Mouse (Mus musculus): ENCODE data around the gene Hspa12b.

Hspa12b gene

DNA sequence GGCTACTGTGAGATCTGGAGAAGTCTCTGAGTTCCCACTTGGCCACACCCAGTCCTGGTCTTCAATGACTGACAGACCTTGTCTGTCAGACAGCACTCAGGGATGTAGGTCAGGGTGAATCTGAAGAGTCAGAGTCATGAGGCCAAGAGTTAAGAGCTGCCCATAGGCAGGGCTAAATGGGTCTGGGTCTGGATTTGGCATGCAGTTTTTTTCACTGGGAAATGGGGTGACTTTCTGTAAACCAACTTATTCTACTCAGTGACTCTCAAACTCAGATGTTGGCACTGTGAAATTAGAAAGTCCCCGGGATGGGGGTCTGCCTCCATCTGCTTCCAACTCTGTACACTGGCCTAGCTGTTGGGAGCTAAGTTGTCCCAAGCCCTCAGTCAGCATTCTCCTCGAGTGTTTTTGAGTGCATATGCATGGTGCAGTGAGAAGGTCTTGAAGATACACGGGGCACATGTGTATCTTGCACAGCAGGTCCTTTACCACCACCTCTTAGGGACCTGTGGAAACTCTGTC, 1.6 kb downstream of the Hspa12b start:
- no peak for DNase-seq (ENCODE audit: low spot score)

DNA sequence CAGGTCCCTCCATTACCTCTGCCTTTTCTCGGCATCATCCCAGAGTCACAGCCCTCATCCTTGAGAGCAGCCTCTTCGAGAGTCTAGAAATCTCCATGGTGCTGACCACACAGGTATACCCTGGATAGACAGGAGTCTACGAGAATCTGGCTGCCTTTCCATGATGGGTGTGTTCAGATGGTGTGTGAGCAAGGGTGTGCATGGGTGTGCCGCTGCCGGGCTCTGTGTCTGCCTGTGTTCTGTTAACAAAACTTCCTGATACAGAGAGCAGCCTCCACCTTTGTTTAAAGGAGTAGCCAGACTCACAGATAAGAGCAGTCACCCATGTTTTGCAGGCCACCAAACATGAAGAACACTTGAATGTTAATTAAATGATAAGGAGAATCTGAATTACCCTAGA, 2.8 kb downstream of the Hspa12b start:
- DNase-seq (ENCODE audit: low spot score), result no peak

DNA sequence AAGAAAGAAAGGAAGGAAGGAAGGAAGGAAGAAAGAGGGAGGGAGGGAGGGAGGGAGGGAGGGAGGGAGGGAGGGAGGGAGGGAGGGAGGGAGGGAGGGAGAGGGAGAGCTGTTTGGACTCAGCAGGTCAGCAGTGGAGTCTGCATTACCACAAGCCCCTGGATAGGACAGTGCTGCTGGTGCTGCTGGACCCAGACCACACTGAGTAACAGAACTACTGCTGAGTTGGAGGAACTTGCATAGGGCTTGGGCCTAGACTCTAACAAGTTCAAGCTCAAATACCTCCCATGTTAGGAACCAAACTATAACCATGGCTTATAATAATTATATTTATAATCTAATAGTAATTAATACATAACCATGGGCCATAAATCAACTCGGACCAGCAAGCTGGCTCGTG, 3.8 kb downstream of the Hspa12b start:
- DNase-seq (ENCODE audit: low spot score), result no peak

DNA sequence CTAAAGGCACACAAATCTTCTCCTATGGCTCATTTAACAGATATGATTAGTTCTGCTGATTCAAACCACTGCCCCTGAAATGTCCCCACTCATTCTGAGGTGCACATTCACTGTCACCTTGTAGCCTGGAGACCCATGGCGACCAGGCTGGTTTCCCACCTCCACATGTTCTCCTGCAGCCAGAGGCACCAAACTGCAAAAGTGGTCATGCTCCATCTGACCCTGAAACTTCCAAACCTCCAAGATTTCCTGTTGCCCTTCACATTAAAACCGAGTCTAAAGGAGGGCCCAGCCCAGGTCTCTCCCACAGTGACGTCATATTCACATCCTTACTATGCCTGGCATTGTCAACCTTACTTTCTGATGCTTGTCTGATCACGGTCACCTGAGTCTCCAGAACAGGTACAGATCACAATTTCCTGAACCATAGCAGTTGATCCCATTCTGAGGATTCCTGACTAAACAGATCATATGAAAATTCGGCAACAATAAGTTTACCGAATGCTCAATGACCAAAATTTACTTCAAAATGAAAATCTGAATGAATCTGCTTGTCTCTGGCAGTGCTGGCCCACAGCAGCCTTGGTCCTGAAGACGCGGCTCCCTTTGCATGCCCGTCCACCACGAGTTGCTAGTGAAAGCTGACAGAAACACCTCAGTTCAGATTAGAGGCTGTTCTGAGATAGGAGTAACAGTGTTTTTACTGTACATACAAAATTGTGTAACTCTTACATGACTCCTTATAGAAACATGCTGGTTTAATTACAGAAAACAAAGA, 5.2 kb downstream of the Hspa12b start:
- DNase-seq (ENCODE audit: low spot score), result no peak

DNA sequence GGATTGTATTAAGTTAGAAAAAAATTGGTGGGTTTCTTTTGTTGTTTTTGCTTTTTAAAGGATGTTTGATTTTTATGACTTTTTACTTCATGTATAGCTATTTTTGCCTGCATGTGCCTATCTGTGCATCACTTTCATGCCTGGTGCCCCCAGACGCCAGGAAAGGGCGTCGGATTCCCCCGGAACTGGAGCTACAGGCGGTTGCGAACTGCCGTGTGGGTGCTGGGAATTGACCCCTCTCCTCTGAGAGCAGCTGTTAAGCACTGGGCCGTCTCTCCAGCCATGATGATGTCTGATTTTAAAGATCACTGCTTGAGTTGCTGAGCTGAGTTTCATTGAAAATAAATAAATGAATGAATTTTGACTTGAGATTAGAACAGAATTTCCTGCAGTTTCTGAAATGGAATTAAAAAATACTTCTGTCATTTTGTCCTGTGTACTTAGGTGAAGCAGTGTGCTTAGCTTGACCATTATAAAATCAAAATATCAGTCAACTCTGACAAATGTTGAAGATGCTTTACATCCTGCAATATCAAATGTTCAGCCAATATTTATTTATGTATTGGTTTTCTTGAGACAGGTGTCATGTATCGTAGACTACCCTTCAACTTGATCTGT, 6.0 kb downstream of the Hspa12b start, which contains the start of gene Gm11037:
Gm11037 (plus strand) TSS at position 568 of the 618 bp plus-strand sequence.
- DNase-seq (ENCODE audit: low spot score), result no peak

DNA sequence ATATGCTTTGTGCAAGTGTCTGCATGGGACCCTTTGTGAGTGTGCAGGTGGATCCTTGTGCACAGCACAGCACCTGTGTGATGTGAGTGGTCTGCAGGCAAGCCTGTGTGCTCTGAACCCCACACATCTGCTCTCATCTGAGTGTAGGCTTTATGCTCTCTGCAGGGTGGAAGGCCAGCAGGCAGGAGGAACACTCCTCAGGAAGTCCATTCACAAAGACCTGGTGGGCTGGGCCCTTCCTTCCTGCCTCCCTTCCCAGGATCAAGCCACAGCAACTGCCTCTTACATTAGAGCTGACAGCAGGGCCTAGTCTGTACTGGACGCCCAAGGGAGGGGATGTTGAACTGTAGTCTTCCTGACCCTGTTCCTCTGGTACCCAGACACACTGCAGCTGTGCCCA, 7.3 kb downstream of the Hspa12b start:
- DNase-seq (ENCODE audit: low spot score), result no peak

DNA sequence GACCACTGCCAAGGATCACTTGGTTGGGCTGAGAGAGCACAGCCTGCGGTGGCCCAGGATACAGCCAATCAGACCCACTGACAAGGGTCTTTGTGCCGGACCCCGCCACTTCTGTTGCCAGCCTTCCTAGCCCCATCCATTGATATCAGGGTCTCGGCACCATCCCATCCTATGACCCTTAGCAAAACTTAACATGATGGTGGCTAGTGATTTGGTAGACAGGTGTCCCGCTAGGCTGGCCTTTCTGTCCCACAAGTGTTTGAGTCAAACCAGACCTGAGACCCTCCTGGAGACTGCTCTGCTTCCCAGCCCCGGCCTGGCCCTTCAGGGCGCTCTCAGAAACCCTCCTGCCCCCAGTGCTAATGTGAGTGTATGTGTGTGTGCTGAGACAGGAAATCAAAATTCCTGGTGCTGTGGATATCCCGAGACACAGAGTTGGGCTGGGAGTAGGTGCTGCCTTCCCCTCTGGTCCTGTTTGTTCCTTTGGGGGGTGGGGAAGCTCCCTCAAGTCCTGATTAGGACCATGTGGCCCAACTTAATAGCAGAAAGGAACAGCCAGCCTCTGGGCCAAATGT, 7.8 kb downstream of the Hspa12b start:
- DNase-seq (ENCODE audit: low spot score), result no peak

DNA sequence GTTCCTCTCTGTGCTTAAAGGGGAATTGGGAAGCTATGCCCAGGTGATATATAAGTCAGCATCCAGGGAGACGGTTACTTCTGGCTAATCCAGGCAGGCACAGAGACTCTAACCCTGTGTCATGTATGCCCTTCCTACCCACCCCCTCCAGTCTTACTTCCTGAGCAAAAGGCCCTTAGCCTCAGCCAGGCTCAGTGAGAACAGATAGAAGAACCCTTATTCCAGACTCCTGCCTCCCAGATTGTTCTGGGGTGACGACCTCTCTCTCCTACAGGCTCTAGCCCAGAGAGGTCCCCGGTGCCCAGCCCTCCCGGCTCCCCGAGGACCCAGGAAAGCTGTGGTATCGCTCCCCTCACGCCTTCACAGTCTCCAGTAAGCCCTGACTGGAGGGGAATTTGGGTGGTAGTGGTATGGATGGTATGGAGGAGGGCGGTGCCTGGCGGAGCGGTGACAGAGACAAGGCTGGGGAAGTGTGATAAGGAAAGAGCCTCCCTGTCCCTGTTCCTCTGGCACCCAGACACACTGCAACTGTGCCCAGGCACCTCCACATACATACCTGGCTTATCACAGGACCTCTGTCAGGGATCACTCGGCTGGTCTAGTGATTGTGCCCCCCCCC, 8.6 kb downstream of the Hspa12b start:
- no peak for DNase-seq (ENCODE audit: low spot score)

DNA sequence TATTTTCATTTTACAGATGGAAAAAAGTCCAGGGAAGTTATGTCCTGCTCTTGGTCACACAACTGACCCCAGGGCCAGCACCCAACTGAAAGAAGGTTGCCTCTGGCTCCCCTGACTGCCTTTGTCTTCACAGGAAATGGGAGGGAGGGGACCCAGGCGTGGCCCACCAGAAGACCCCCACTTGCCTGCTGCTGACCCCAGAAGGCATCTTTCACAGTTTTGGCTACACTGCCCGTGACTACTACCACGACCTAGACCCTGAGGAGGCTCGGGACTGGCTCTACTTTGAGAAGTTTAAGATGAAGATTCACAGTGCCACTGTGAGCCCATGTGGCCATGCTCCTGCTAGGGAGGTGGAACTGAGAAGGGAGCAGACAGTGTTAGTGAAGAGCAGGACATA, 11.2 kb downstream of the Hspa12b start:
- DNase-seq (ENCODE audit: low spot score), result no peak

DNA sequence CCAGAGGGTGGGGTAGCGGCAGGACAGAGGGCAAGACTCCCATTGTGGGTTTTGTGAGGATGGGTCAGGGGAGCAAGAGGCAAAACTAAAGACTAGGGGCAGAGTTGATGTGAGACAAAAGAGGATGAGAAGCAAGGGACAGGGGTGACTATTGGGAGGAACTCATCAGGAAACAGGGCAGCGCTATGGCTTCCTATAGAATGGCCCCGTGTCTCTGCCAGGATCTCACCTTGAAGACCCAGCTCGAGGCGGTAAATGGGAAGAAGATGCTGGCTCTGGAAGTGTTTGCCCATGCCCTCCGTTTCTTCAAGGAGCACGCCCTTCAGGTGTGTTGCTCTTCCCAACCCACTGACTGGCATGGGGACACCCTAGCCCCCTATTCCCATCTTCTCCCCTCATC, 11.7 kb downstream of the Hspa12b start:
- DNase-seq (ENCODE audit: low spot score), result no peak

DNA sequence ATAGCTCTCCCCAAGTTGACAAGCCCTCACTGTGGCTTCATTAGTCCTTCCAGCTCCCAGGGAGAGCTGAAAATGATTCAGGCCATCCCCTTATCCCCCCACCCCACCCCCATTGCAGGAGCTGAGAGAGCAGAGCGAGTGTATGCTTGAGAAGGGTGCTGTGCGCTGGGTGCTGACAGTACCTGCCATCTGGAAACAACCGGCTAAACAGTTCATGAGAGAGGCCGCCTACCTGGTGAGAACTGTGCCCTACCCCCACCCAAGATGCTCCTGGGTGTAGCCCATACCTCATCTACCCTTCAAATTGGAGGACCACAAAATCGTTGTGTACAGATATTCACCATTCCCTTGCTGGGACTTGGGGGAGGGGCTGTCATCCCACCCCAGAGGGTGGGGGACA, 12.2 kb downstream of the Hspa12b start:
- no peak for DNase-seq (ENCODE audit: low spot score)

DNA sequence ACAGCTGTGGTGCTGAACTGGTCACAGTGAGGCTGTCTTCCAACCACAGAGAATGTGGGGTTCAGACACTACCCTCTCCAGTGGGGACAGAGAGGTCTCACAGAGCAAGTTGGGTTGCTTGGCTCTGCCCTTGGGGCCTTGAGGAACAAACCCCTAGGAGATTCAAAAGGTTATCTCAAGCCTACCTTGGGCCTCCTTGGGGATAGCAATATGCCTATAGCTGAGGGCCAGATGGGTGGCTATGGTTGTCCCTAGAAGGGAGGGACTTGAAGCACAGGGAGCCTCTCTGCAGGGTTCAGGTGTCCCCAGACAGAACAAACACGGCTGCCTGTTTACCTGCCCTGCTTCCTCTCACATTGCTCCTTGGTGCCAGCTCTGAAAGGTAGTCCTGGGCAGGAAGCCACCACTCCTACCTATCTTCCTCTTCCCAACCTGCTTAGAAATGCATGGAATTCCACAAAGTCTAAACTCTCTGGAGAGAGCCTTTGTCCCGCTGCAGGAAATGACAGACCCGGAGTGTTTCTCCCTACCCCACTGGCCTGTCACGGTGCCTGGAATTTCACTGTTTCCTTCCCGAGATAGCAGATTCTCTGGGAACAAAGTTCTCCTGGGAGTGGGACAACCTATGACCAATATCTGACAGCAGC, 12.9 kb downstream of the Hspa12b start:
- no peak for DNase-seq (ENCODE audit: low spot score)

DNA sequence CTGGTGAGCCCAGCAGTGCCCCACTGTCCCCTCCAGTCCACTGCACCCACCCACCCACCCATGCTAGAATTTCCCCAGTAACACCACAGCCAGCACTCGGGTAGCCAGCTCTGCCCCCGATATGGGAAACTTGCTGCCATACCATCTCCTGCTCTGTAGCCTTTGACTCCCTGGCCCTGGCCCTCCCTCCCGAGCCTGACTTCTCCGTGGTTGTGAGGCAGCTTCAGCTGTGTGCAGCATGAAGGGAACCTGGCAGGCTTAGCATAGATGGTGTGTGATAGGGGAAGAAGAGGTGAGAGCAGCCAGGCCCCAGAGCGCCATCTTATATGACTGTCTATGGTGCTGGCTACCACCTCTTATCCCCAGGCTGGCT, 13.4 kb downstream of the Hspa12b start:
- no peak for DNase-seq (ENCODE audit: low spot score)

DNA sequence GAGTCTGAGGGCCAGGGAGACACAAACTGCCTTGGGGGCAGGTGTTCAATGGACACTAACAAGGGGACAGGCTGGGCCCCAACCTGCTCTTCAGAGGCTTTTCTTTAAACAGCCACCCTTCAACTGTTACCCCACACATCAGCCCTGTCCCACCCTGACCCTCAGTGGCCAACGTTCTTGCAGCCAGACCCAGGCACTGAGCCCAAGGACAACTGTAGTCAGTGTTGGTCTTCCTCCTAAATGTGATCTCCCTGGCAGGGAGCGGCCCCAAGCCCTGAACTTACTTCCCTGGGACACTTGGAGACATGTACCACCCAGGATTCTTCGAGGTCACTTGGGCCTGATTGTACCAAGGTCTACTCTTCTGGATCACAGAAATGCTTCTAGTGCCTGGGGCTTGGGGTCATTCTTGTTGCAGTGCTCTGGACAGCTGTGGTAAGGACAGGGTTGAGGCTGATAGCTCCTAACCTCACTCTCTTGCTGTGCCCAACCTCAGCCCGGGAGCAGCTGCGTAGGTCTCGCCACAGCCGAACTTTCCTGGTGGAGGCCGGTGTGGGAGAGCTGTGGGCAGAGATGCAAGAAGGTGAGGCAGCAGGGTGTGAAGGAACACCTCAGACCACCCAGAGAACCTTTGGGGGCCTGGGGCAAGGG, 14.4 kb downstream of the Hspa12b start:
- no peak for DNase-seq (ENCODE audit: low spot score)

DNA sequence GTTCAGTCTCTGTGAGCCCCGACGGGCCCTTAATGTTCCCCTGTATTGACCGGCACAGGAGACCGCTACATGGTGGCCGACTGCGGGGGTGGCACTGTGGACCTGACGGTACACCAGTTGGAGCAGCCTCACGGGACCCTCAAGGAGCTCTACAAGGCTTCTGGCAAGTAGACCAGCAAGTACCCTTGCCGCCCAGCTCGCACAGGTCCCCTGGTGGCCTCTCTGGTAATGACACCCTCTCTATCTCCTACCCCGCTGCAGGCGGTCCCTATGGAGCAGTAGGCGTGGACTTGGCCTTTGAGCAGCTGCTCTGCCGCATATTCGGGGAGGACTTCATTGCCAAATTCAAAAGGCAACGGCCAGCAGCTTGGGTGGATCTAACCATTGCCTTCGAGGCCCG, 15.5 kb downstream of the Hspa12b start:
- peak; percentile 39 for DNase-seq (ENCODE audit: low spot score)

DNA sequence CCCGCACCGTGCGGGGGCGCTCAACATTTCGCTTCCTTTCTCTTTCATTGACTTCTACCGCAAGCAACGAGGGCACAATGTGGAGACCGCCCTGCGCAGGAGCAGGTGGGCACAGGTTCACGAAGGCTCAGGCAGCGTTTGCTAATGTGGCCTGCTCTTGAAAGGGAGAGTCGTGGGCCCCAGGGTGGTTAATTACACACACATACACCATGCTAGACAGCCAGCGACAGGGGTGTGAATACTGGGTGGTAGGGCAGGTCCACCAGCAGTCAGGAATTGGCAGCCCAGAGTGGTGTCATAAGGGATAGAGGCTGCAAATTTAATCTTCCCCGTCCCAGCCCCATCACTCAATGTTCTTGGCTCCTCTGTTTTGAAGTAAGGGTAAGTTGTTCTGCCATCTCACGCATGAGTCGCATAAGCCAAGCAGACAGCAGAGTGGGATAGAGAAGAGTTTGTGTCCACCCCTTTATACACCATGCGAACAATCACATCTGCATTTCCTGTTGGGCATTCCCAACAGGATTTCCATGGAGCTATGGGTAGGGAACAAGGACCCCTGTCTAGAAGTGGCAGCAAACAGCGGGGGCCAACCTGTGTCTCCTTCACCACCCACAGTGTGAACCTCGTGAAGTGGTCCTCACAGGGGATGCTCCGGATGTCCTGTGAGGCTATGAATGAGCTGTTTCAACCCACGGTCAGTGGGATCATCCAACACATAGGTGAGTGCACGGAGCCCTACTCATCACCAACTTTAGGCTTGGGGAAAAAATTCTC, 16.1 kb downstream of the Hspa12b start:
- DNase-seq (ENCODE audit: low spot score), result no peak

DNA sequence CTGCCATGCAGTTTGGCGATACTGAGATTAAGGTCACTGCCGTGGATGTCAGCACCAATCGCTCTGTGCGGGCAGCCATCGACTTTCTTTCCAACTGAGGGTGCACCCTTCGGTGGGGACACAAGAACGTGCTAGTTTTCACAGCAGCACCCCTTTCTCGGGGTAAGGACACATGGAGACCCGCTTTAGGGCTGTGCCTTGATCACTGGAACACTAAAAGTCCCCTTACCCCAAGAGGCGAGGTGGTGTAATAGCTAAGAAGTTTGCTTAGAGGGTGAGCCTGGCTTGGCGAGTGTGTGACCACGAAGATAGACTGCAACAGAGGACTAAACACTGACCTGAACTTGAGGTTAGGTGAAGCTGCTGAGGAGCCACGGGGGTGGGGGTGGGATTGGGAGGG, 18.0 kb downstream of the Hspa12b start:
- no peak for DNase-seq (ENCODE audit: low spot score)

DNA sequence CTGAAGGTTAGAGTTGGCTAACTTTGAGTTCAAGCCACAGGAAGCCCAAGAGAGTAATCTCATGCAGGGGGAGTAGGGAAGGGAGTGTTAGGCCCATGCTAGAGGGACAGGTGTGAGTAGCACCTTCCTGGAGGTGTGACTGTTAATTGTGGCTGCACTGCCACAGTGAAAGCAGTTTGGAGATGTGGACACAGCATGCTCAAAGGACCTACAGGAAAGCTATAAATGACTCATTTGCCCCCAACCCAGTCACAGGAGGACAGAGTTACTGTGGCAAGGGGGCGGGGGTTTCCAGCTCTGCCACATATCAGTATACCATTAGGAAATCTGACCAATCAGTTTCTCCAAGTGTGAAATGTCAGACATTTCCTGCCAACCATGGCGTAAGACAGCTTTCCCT, 18.5 kb downstream of the Hspa12b start:
- DNase-seq (ENCODE audit: low spot score), result no peak

DNA sequence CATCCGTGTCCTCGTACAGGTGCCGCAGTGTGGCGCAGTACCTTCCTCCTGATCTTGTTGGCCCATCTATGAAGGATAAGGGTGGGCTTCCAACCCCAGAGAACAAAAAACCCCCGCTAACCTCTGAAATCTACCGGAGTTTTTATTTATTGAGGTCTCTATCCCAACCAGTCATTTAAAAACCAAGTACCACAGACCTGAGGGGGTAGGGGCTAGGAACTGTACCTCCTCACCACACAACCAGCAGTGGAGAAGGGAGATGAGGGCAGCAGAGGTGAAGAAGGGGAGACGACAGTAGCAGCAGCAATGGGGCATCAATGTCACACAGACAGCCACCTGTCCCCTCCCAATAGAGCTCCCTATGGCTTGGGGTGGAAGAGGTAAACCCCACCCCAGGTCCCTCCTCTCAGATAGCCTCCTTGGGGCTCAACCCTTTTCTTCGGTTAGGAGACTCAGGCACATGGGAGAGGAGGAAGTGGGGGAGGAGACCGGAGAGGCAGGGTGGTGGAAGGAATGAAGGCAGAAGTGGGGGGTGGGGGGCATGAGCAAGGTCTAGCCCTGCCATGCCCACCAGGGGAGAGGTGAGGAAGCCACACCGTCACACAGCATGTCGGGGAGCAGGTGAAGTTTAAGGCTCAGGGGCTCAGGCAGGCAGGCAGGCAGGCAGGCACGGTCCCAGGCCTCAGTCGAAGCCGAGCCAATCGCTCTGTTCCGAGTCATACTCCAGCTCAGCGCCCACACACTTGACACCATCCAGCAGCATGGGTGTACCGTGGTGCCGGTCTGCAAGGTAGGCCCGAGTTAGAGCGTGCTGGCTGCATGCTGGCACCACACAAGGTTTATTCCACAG, 19.3 kb downstream of the Hspa12b start:
- DNase-seq (ENCODE audit: low spot score), result no peak

DNA sequence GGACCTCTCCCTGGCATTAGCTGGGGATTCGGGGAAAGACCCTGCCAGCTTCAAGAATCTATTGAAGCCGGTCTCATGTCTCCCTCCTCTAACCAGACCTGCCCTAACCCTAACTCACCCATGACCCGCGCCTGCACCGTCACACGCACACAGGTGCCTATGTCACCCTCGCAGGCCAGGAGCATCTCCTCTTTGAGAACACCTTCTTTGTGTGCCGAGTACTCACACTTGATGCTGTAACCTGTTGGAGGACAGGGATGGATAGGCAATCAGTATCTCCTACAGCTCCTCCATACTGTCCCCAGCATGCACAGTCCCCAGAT, 19.9 kb downstream of the Hspa12b start:
- DNase-seq (ENCODE audit: low spot score), result no peak
